Mouse (Mus musculus): ENCODE results near the gene Kmt2d. TPM values are rescaled to one million over a fixed set of nuclear protein-coding genes. Genes with fewer than 3 reads are reported as not detected.

Gene Kmt2d
- polyA plus RNA-seq, 1 experiment from 2014 or later, result 11.9 TPM

- no peak for ATAC-seq (ENCODE audit: low read depth)
- Histone ChIP-seq H3K4me1 (replicated peaks; ENCODE audit: control insufficient read depth, insufficient read depth, low read length) (no peaks in the 10 kb centered on the region), H3K9me3 (ENCODE audit: control insufficient read depth, low read length) (no peaks in the 10 kb centered on the region), H3K27me3 (ENCODE audit: control insufficient read depth, insufficient read depth, low read depth, low read length) (no peaks in the 10 kb centered on the region), H3K9ac (ENCODE audit: low read length) (no peak overlapping the region), H3K4me3 (ENCODE audit: low read length) (no peak overlapping the region), H3K4me2 (ENCODE audit: low read depth, low read length) (no peak overlapping the region), H3K36me3 (ENCODE audit: control insufficient read depth, insufficient read depth, low read length) (peaks cover 92% of the 10 kb centered on the region), H3K27ac (ENCODE audit: low read length) (no peak overlapping the region)
- WGBS, result 89% methylated on average over 14 of the region's 14 CpGs
Measured at GRCm38 (mm10) chr15:98850668-98851067, 20.3 kb downstream of the Kmt2d start.

GRCm38 (mm10) chr15:98849956-98850600 lies 20.9 kb downstream of the Kmt2d start:
- no peak for ATAC-seq (ENCODE audit: low read depth)
- Histone ChIP-seq H3K4me3 (ENCODE audit: low read length) (no peak overlapping the region), H3K9ac (ENCODE audit: low read length) (no peak overlapping the region), H3K36me3 (ENCODE audit: control insufficient read depth, insufficient read depth, low read length) (peaks cover 93% of the 10 kb centered on the region), H3K9me3 (ENCODE audit: control insufficient read depth, low read length) (no peaks in the 10 kb centered on the region), H3K4me2 (ENCODE audit: low read depth, low read length) (no peak overlapping the region), H3K27me3 (ENCODE audit: control insufficient read depth, insufficient read depth, low read depth, low read length) (no peaks in the 10 kb centered on the region), H3K4me1 (replicated peaks; ENCODE audit: control insufficient read depth, insufficient read depth, low read length) (no peaks in the 10 kb centered on the region), H3K27ac (ENCODE audit: low read length) (no peak overlapping the region)
- WGBS, result 86% methylated on average over 16 of the region's 16 CpGs

- no peak overlapping the region for H3K27ac ChIP-seq (ENCODE audit: low read length)
- peaks cover 93% of the 10 kb centered on the region for H3K36me3 ChIP-seq (ENCODE audit: control insufficient read depth, insufficient read depth, low read length)
- no peak for ATAC-seq (ENCODE audit: low read depth)
- no peaks in the 10 kb centered on the region for H3K4me1 ChIP-seq (replicated peaks; ENCODE audit: control insufficient read depth, insufficient read depth, low read length)
- H3K4me2 ChIP-seq (ENCODE audit: low read depth, low read length), result no peak overlapping the region
- H3K9ac ChIP-seq (ENCODE audit: low read length), result no peak overlapping the region
- H3K27me3 ChIP-seq (ENCODE audit: control insufficient read depth, insufficient read depth, low read depth, low read length), result no peaks in the 10 kb centered on the region
- no peaks in the 10 kb centered on the region for H3K9me3 ChIP-seq (ENCODE audit: control insufficient read depth, low read length)
- WGBS, result 93% methylated on average over 11 of the region's 11 CpGs
- no peak overlapping the region for H3K4me3 ChIP-seq (ENCODE audit: low read length)
Measured at GRCm38 (mm10) chr15:98849165-98849564, 21.8 kb downstream of the Kmt2d start.

- Histone ChIP-seq H3K27me3 (ENCODE audit: control insufficient read depth, insufficient read depth, low read depth, low read length) (no peaks in the 10 kb centered on the region), H3K4me2 (ENCODE audit: low read depth, low read length) (no peak overlapping the region), H3K36me3 (ENCODE audit: control insufficient read depth, insufficient read depth, low read length) (peaks cover 87% of the 10 kb centered on the region), H3K9ac (ENCODE audit: low read length) (no peak overlapping the region), H3K4me3 (ENCODE audit: low read length) (no peak overlapping the region), H3K9me3 (ENCODE audit: control insufficient read depth, low read length) (no peaks in the 10 kb centered on the region), H3K27ac (ENCODE audit: low read length) (no peak overlapping the region), H3K4me1 (replicated peaks; ENCODE audit: control insufficient read depth, insufficient read depth, low read length) (no peaks in the 10 kb centered on the region)
- ATAC-seq (ENCODE audit: low read depth), result no peak
- 82% methylated on average over 8 of the region's 8 CpGs for WGBS
Measured at GRCm38 (mm10) chr15:98846140-98846539, 24.9 kb downstream of the Kmt2d start.

GRCm38 (mm10) chr15:98845149-98845548 lies 25.9 kb downstream of the Kmt2d start:
- H3K36me3 ChIP-seq (ENCODE audit: control insufficient read depth, insufficient read depth, low read length), result peaks cover 88% of the 10 kb centered on the region
- H3K4me2 ChIP-seq (ENCODE audit: low read depth, low read length), result no peak overlapping the region
- no peak overlapping the region for H3K4me3 ChIP-seq (ENCODE audit: low read length)
- no peaks in the 10 kb centered on the region for H3K27me3 ChIP-seq (ENCODE audit: control insufficient read depth, insufficient read depth, low read depth, low read length)
- no peak overlapping the region for H3K9ac ChIP-seq (ENCODE audit: low read length)
- 97% methylated on average over 2 of the region's 2 CpGs for WGBS
- no peaks in the 10 kb centered on the region for H3K9me3 ChIP-seq (ENCODE audit: control insufficient read depth, low read length)
- H3K27ac ChIP-seq (ENCODE audit: low read length), result no peak overlapping the region
- no peaks in the 10 kb centered on the region for H3K4me1 ChIP-seq (replicated peaks; ENCODE audit: control insufficient read depth, insufficient read depth, low read length)
- no peak for ATAC-seq (ENCODE audit: low read depth)

- H3K4me1 ChIP-seq (replicated peaks; ENCODE audit: control insufficient read depth, insufficient read depth, low read length), result no peaks in the 10 kb centered on the region
- H3K36me3 ChIP-seq (ENCODE audit: control insufficient read depth, insufficient read depth, low read length), result peaks cover 87% of the 10 kb centered on the region
- no peak overlapping the region for H3K9ac ChIP-seq (ENCODE audit: low read length)
- H3K27ac ChIP-seq (ENCODE audit: low read length), result no peak overlapping the region
- 87% methylated on average over 11 of the region's 11 CpGs for WGBS
- H3K27me3 ChIP-seq (ENCODE audit: control insufficient read depth, insufficient read depth, low read depth, low read length), result no peaks in the 10 kb centered on the region
- no peak overlapping the region for H3K4me2 ChIP-seq (ENCODE audit: low read depth, low read length)
- no peaks in the 10 kb centered on the region for H3K9me3 ChIP-seq (ENCODE audit: control insufficient read depth, low read length)
- no peak for ATAC-seq (ENCODE audit: low read depth)
- no peak overlapping the region for H3K4me3 ChIP-seq (ENCODE audit: low read length)
Measured at GRCm38 (mm10) chr15:98843595-98844223, 27.3 kb downstream of the Kmt2d start.

- peaks cover 79% of the 10 kb centered on the region for H3K36me3 ChIP-seq (ENCODE audit: control insufficient read depth, insufficient read depth, low read length)
- H3K4me3 ChIP-seq (ENCODE audit: low read length), result no peak overlapping the region
- no peak overlapping the region for H3K9ac ChIP-seq (ENCODE audit: low read length)
- no peak for ATAC-seq (ENCODE audit: low read depth)
- no peak overlapping the region for H3K27ac ChIP-seq (ENCODE audit: low read length)
- no peaks in the 10 kb centered on the region for H3K4me1 ChIP-seq (replicated peaks; ENCODE audit: control insufficient read depth, insufficient read depth, low read length)
- H3K9me3 ChIP-seq (ENCODE audit: control insufficient read depth, low read length), result no peaks in the 10 kb centered on the region
- H3K4me2 ChIP-seq (ENCODE audit: low read depth, low read length), result no peak overlapping the region
- no peaks in the 10 kb centered on the region for H3K27me3 ChIP-seq (ENCODE audit: control insufficient read depth, insufficient read depth, low read depth, low read length)
- 92% methylated on average over 30 of the region's 30 CpGs for WGBS
Measured at GRCm38 (mm10) chr15:98839671-98840585, 31.1 kb downstream of the Kmt2d start.

GRCm38 (mm10) chr15:98839161-98839560 lies 31.8 kb downstream of the Kmt2d start:
- 96% methylated on average over 14 of the region's 14 CpGs for WGBS
- Histone ChIP-seq H3K4me3 (ENCODE audit: low read length) (no peak overlapping the region), H3K27me3 (ENCODE audit: control insufficient read depth, insufficient read depth, low read depth, low read length) (no peaks in the 10 kb centered on the region), H3K36me3 (ENCODE audit: control insufficient read depth, insufficient read depth, low read length) (peaks cover 77% of the 10 kb centered on the region), H3K27ac (ENCODE audit: low read length) (no peak overlapping the region), H3K4me2 (ENCODE audit: low read depth, low read length) (no peak overlapping the region), H3K9ac (ENCODE audit: low read length) (no peak overlapping the region), H3K9me3 (ENCODE audit: control insufficient read depth, low read length) (no peaks in the 10 kb centered on the region), H3K4me1 (replicated peaks; ENCODE audit: control insufficient read depth, insufficient read depth, low read length) (no peaks in the 10 kb centered on the region)
- no peak for ATAC-seq (ENCODE audit: low read depth)

- Histone ChIP-seq H3K27ac (ENCODE audit: low read length) (no peak overlapping the region), H3K36me3 (ENCODE audit: control insufficient read depth, insufficient read depth, low read length) (peaks cover 73% of the 10 kb centered on the region), H3K9me3 (ENCODE audit: control insufficient read depth, low read length) (no peaks in the 10 kb centered on the region), H3K27me3 (ENCODE audit: control insufficient read depth, insufficient read depth, low read depth, low read length) (no peaks in the 10 kb centered on the region), H3K4me2 (ENCODE audit: low read depth, low read length) (no peak overlapping the region), H3K4me3 (ENCODE audit: low read length) (no peak overlapping the region), H3K9ac (ENCODE audit: low read length) (no peak overlapping the region), H3K4me1 (replicated peaks; ENCODE audit: control insufficient read depth, insufficient read depth, low read length) (no peaks in the 10 kb centered on the region)
- 71% methylated on average over 4 of the region's 4 CpGs for WGBS
- no peak for ATAC-seq (ENCODE audit: low read depth)
Measured at GRCm38 (mm10) chr15:98837743-98838103, 33.3 kb downstream of the Kmt2d start.

All from lung, embryonic 16.5 days (tissue).